Comparison of ENCODE assay signal across 23 mouse cellular contexts in genomic region chr5:101024796-101025195, GRCm38 (mm10).
DNase-seq lines count a peak whose midpoint lies in the region; ATAC-seq lines count a peak whose summit lies in the region.
"Had no signal": no experiment of that assay in that cellular context is flagged by ENCODE, and none has a peak within 500 bp of the region (broad histone marks: within the 10 kb centered on the region; RNA-seq: fewer than 3 reads in every experiment).

No protein-coding gene starts in this region.

- ATAC-seq in embryonic facial prominence, embryonic 14.5 days (ENCODE audit: low read depth) = no peak
- 0 out of 2 replicates have a peak, but pooled peaks have one; percentile 35 for ATAC-seq in heart, embryonic 11.5 days (replicated peaks; ENCODE audit: insufficient number of reproducible peaks, low FRiP score, low TSS enrichment)
- ATAC-seq in embryonic facial prominence, embryonic 15.5 days (ENCODE audit: insufficient number of reproducible peaks, low FRiP score, low TSS enrichment, low read depth) = peak; percentile 57; the same call in 1 of the 2 replicates
- ATAC-seq: activated CD4-positive, CD25-positive, alpha-beta regulatory T cell, adult 4 months; CD4-positive, CD25-positive, alpha-beta regulatory T cell, adult 4 months; Patski had no signal

- H3K4me2 ChIP-seq in embryonic facial prominence, embryonic 14.5 days (ENCODE audit: low read depth, low read length) = no peak overlapping the region
- H3K4me2 ChIP-seq in heart, embryonic 11.5 days = no peak overlapping the region
- no peak overlapping the region for H3K4me2 ChIP-seq in embryonic facial prominence, embryonic 15.5 days (replicated peaks)
- H3K4me2 ChIP-seq: embryonic facial prominence, embryonic 13.5 days; forebrain, embryonic 12.5 days had no signal

- peak; percentile 63 for DNase-seq in embryonic facial prominence, embryonic 14.5 days (ENCODE audit: low spot score)
- no peak for DNase-seq in embryonic facial prominence, embryonic 10.5 days (ENCODE audit: low spot score)
- no peak for DNase-seq in heart, adult 8-10 months (ENCODE audit: low spot score)
- DNase-seq: adrenal gland, adult 8-10 months; adrenal gland, postnatal 14 days; adrenal gland, postnatal 36 days; B cell, adult 2 months; cerebellum, adult 11-12 months; cerebellum, adult 2 months; cerebellum, adult 9-10 months; cerebellum, postnatal 10 days; cerebellum, postnatal 25 days had no signal

- H3K4me3 ChIP-seq in embryonic facial prominence, embryonic 14.5 days (ENCODE audit: low read depth, low read length) = no peak overlapping the region
- no peak overlapping the region for H3K4me3 ChIP-seq in embryonic facial prominence, embryonic 10.5 days
- no peak overlapping the region for H3K4me3 ChIP-seq in heart, embryonic 11.5 days (ENCODE audit: low read depth, low read length)
- H3K4me3 ChIP-seq in embryonic facial prominence, embryonic 15.5 days (replicated peaks) = no peak overlapping the region
- H3K4me3 ChIP-seq: embryonic facial prominence, embryonic 13.5 days; erythroblast, embryonic 14.5 days; forebrain, embryonic 10.5 days; forebrain, embryonic 12.5 days had no signal

- H3K36me3 ChIP-seq in embryonic facial prominence, embryonic 14.5 days (ENCODE audit: control insufficient read depth, insufficient read depth, low read length) = no peaks in the 10 kb centered on the region
- no peaks in the 10 kb centered on the region for H3K36me3 ChIP-seq in embryonic facial prominence, embryonic 10.5 days (replicated peaks)
- no peaks in the 10 kb centered on the region for H3K36me3 ChIP-seq in heart, embryonic 11.5 days (ENCODE audit: control insufficient read depth, insufficient read depth, low read length)
- no peaks in the 10 kb centered on the region for H3K36me3 ChIP-seq in embryonic facial prominence, embryonic 15.5 days
- H3K36me3 ChIP-seq: embryonic facial prominence, embryonic 13.5 days; forebrain, embryonic 10.5 days; forebrain, embryonic 12.5 days; G1E had no signal

- H3K9ac ChIP-seq in embryonic facial prominence, embryonic 14.5 days (ENCODE audit: low read depth, low read length) = no peak overlapping the region
- H3K9ac ChIP-seq in heart, embryonic 11.5 days (ENCODE audit: low read depth, low read length) = no peak overlapping the region
- H3K9ac ChIP-seq in embryonic facial prominence, embryonic 15.5 days = no peak overlapping the region
- H3K9ac ChIP-seq: embryonic facial prominence, embryonic 13.5 days; forebrain, embryonic 12.5 days had no signal

- no peak overlapping the region for H3K27ac ChIP-seq in embryonic facial prominence, embryonic 14.5 days (replicated peaks; ENCODE audit: low read depth, low read length)
- H3K27ac ChIP-seq in embryonic facial prominence, embryonic 10.5 days (replicated peaks) = no peak overlapping the region
- H3K27ac ChIP-seq in heart, embryonic 11.5 days (ENCODE audit: low read depth, low read length) = no peak overlapping the region
- no peak overlapping the region for H3K27ac ChIP-seq in embryonic facial prominence, embryonic 15.5 days (replicated peaks)
- H3K27ac ChIP-seq: embryonic facial prominence, embryonic 13.5 days; forebrain, embryonic 10.5 days; forebrain, embryonic 12.5 days had no signal

- no peaks in the 10 kb centered on the region for H3K9me3 ChIP-seq in embryonic facial prominence, embryonic 14.5 days (ENCODE audit: control insufficient read depth, low read length)
- no peaks in the 10 kb centered on the region for H3K9me3 ChIP-seq in embryonic facial prominence, embryonic 10.5 days
- H3K9me3 ChIP-seq in heart, embryonic 11.5 days (replicated peaks; ENCODE audit: control insufficient read depth, low read length) = no peaks in the 10 kb centered on the region
- H3K9me3 ChIP-seq in embryonic facial prominence, embryonic 15.5 days (replicated peaks) = no peaks in the 10 kb centered on the region
- H3K9me3 ChIP-seq: embryonic facial prominence, embryonic 13.5 days; forebrain, embryonic 10.5 days; forebrain, embryonic 12.5 days had no signal

- H3K4me1 ChIP-seq in embryonic facial prominence, embryonic 14.5 days (ENCODE audit: control insufficient read depth, insufficient read depth, low read length) = peaks cover 10% of the 10 kb centered on the region
- H3K4me1 ChIP-seq in embryonic facial prominence, embryonic 10.5 days = peaks cover 9% of the 10 kb centered on the region
- peaks cover 3% of the 10 kb centered on the region; the same call in 1 of the 2 replicates for H3K4me1 ChIP-seq in heart, embryonic 11.5 days (ENCODE audit: control insufficient read depth, insufficient read depth, low read length)
- 0 out of 2 replicates have a peak, but pooled peaks cover 8% of the 10 kb centered on the region for H3K4me1 ChIP-seq in embryonic facial prominence, embryonic 15.5 days

- H3K27me3 ChIP-seq in embryonic facial prominence, embryonic 14.5 days (replicated peaks; ENCODE audit: control insufficient read depth, insufficient read depth, low read length) = peaks cover 3% of the 10 kb centered on the region; the same call in 1 of the 2 replicates
- peaks cover 1% of the 10 kb centered on the region; the same call in 1 of the 2 replicates for H3K27me3 ChIP-seq in embryonic facial prominence, embryonic 10.5 days (replicated peaks; ENCODE audit: low read depth, poor library complexity, severe bottlenecking)
- no peaks in the 10 kb centered on the region for H3K27me3 ChIP-seq in heart, embryonic 11.5 days (ENCODE audit: control insufficient read depth, insufficient read depth, low read length)
- no peaks in the 10 kb centered on the region; the same call in 1 of the 2 replicates for H3K27me3 ChIP-seq in embryonic facial prominence, embryonic 15.5 days
- H3K27me3 ChIP-seq: CH12.LX had no signal

- 53% methylated on average over 5 of the region's 5 CpGs for WGBS in embryonic facial prominence, embryonic 14.5 days
- WGBS in embryonic facial prominence, embryonic 10.5 days = 87% methylated on average over 5 of the region's 5 CpGs
- WGBS in heart, embryonic 11.5 days (ENCODE audit: insufficient replicate concordance) = 63% methylated on average over 5 of the region's 5 CpGs
- 56% methylated on average over 5 of the region's 5 CpGs for WGBS in embryonic facial prominence, embryonic 15.5 days
